Mouse (Mus musculus) liver, embryonic 11.5 days (tissue): ENCODE data around the gene Ece1. TPM values are rescaled to one million over a fixed set of nuclear protein-coding genes. Genes with fewer than 3 reads are reported as not detected.

Experiments
- ATAC-seq: fragments of 200-750 bp; cut with Nextera tagmentation; replicated peaks from 2 replicates; pipeline ENCODE4 v1.8.0; 2017; ENCODE audit warnings: moderate number of reproducible peaks, mild to moderate bottlenecking, moderate TSS enrichment, moderate library complexity; ENCODE audit not compliant: low FRiP score
- DNase-seq: peaks from one replicate; pipeline ENCODE4 v3.0.0-alpha.2; 2017; ENCODE audit warnings: low spot score
- H3K27ac ChIP-seq: fragments of 300-500 bp; sonication (generic); 2 replicates; pipeline ENCODE4 v1.5.1; 2014; ENCODE audit warnings: mild to moderate bottlenecking, low read depth, low read length, control low read depth
- H3K27me3 ChIP-seq: fragments of 300-500 bp; sonication (generic); replicated peaks from 2 replicates; pipeline ENCODE4 v1.6.1; 2014; ENCODE audit warnings: low read length, mixed read lengths; ENCODE audit not compliant: control insufficient read depth, insufficient read depth
- H3K36me3 ChIP-seq: fragments of 300-500 bp; sonication (generic); 2 replicates; pipeline ENCODE4 v1.6.1; 2014; ENCODE audit warnings: mild to moderate bottlenecking, low read length, moderate library complexity, mixed read lengths; ENCODE audit not compliant: control insufficient read depth, insufficient read depth
- H3K4me1 ChIP-seq: fragments of 300-500 bp; sonication (generic); replicated peaks from 2 replicates; pipeline ENCODE4 v1.6.1; 2014; ENCODE audit warnings: low read length, mixed read lengths; ENCODE audit not compliant: control insufficient read depth, insufficient read depth
- H3K4me2 ChIP-seq: fragments of 300-500 bp; sonication (generic); 2 replicates; pipeline ENCODE4 v1.6.1; 2014; ENCODE audit warnings: mild to moderate bottlenecking, control low read depth, moderate library complexity
- H3K4me3 ChIP-seq: fragments of 300-500 bp; sonication (generic); 2 replicates; pipeline ENCODE4 v1.5.1; 2014; ENCODE audit warnings: low read depth, low read length, control low read depth
- H3K9ac ChIP-seq: fragments of 300-500 bp; sonication (generic); 2 replicates; pipeline ENCODE4 v1.6.1; 2014; ENCODE audit warnings: low read depth, low read length, control low read depth
- H3K9me3 ChIP-seq: fragments of 300-500 bp; sonication (generic); 2 replicates; pipeline ENCODE4 v1.6.1; 2016; ENCODE audit warnings: low read length, inconsistent platforms, mixed read lengths; ENCODE audit not compliant: control insufficient read depth
- WGBS: fragments of 180-500 bp; shearing (Covaris S2); extraction: QIAGEN DNeasy Blood & Tissue Kit; methylation state at CpG from one replicate; pipeline ENCODE4 v1.1.7; 2014; 5-methylcytosine and 5-hydroxymethylcytosine counted together
- polyA plus RNA-seq: library from polyadenylated mRNA; unstranded; fragments of >200 nt; fragmentation: Nextera tagmentation; extraction: Ambion mirVana; gene quantifications from 2 replicates; pipeline ENCODE4 v1.2.1, GENCODE M21; 2014

Ece1 gene
- polyA plus RNA-seq, 1 experiment from 2014 or later: 51.9 TPM

- H3K27me3 ChIP-seq: 0 out of 2 replicates have a peak, but pooled peaks cover 2% of the 10 kb centered on the region
- H3K27ac ChIP-seq: peak overlapping the region; percentile 30; the same call in 1 of the 2 replicates
- no peak overlapping the region for H3K9ac ChIP-seq
- 40% methylated on average over 8 of the region's 8 CpGs for WGBS
- ATAC-seq (no peak), DNase-seq (no peak)
- no peaks in the 10 kb centered on the region for H3K9me3 ChIP-seq
- H3K4me2 ChIP-seq: no peak overlapping the region
- peaks cover 6% of the 10 kb centered on the region; the same call in 1 of the 2 replicates for H3K4me1 ChIP-seq
- H3K36me3 ChIP-seq: no peaks in the 10 kb centered on the region
- H3K4me3 ChIP-seq: no peak overlapping the region
These were observed 35.2 kb downstream of the Ece1 start for GRCm38 (mm10) chr4:137897298-137897612.

GRCm38 (mm10) chr4:137898490-137898889, 36.5 kb downstream of the Ece1 start:
- H3K9me3 ChIP-seq: no peaks in the 10 kb centered on the region
- H3K36me3 ChIP-seq: no peaks in the 10 kb centered on the region
- H3K4me1 ChIP-seq: no peaks in the 10 kb centered on the region; the same call in 1 of the 2 replicates
- H3K4me3 ChIP-seq: no peak overlapping the region
- no peak overlapping the region for H3K27ac ChIP-seq
- no peak overlapping the region for H3K4me2 ChIP-seq
- 75% methylated on average over 7 of the region's 7 CpGs for WGBS
- H3K9ac ChIP-seq: no peak overlapping the region
- no peak for DNase-seq
- ATAC-seq: no peak
- H3K27me3 ChIP-seq: 0 out of 2 replicates have a peak, but pooled peaks cover 2% of the 10 kb centered on the region

GRCm38 (mm10) chr4:137902268-137902667, 40.2 kb downstream of the Ece1 start:
- Histone ChIP-seq H3K27ac (no peak overlapping the region), H3K9ac (no peak overlapping the region), H3K4me2 (no peak overlapping the region), H3K36me3 (no peaks in the 10 kb centered on the region), H3K4me3 (no peak overlapping the region), H3K9me3 (no peaks in the 10 kb centered on the region), H3K27me3 (0 out of 2 replicates have a peak, but pooled peaks cover 2% of the 10 kb centered on the region), H3K4me1 (no peaks in the 10 kb centered on the region)
- no peak for ATAC-seq
- DNase-seq: no peak
- WGBS: 84% methylated on average over 13 of the region's 13 CpGs

- DNase-seq (no peak), ATAC-seq (no peak)
- Histone ChIP-seq H3K27me3 (0 out of 2 replicates have a peak, but pooled peaks cover 2% of the 10 kb centered on the region), H3K4me1 (no peaks in the 10 kb centered on the region), H3K4me2 (no peak overlapping the region), H3K9me3 (no peaks in the 10 kb centered on the region), H3K4me3 (no peak overlapping the region), H3K9ac (no peak overlapping the region), H3K27ac (no peak overlapping the region), H3K36me3 (no peaks in the 10 kb centered on the region)
- 31% methylated on average over 7 of the region's 7 CpGs for WGBS
These were observed 40.8 kb downstream of the Ece1 start for GRCm38 (mm10) chr4:137902873-137903272.

- no peaks in the 10 kb centered on the region for H3K9me3 ChIP-seq
- H3K27me3 ChIP-seq: no peaks in the 10 kb centered on the region
- WGBS: 71% methylated on average over 13 of the region's 13 CpGs
- H3K4me3 ChIP-seq: no peak overlapping the region
- no peak for ATAC-seq
- H3K36me3 ChIP-seq: no peaks in the 10 kb centered on the region
- no peak overlapping the region for H3K4me2 ChIP-seq
- DNase-seq: no peak
- H3K27ac ChIP-seq: no peak overlapping the region
- peaks cover 5% of the 10 kb centered on the region; the same call in 1 of the 2 replicates for H3K4me1 ChIP-seq
- no peak overlapping the region for H3K9ac ChIP-seq
These were observed 43.0 kb downstream of the Ece1 start for GRCm38 (mm10) chr4:137904956-137905551.

GRCm38 (mm10) chr4:137907979-137908378, 45.9 kb downstream of the Ece1 start:
- H3K36me3 ChIP-seq: no peaks in the 10 kb centered on the region
- ATAC-seq: no peak
- H3K4me3 ChIP-seq: no peak overlapping the region
- no peak overlapping the region for H3K27ac ChIP-seq
- H3K9ac ChIP-seq: no peak overlapping the region
- peaks cover 8% of the 10 kb centered on the region for H3K4me1 ChIP-seq
- WGBS: 70% methylated on average over 13 of the region's 13 CpGs
- H3K27me3 ChIP-seq: no peaks in the 10 kb centered on the region
- no peak overlapping the region for H3K4me2 ChIP-seq
- DNase-seq: no peak
- no peaks in the 10 kb centered on the region for H3K9me3 ChIP-seq

GRCm38 (mm10) chr4:137908489-137908888, 46.5 kb downstream of the Ece1 start:
- ATAC-seq: no peak
- H3K36me3 ChIP-seq: no peaks in the 10 kb centered on the region
- H3K4me3 ChIP-seq: no peak overlapping the region
- no peak overlapping the region for H3K4me2 ChIP-seq
- H3K4me1 ChIP-seq: peaks cover 13% of the 10 kb centered on the region
- H3K27ac ChIP-seq: no peak overlapping the region
- DNase-seq: no peak
- H3K27me3 ChIP-seq: no peaks in the 10 kb centered on the region
- H3K9me3 ChIP-seq: no peaks in the 10 kb centered on the region
- H3K9ac ChIP-seq: no peak overlapping the region
- WGBS: 84% methylated on average over 7 of the region's 7 CpGs

GRCm38 (mm10) chr4:137908915-137909314, 46.9 kb downstream of the Ece1 start:
- Histone ChIP-seq H3K36me3 (no peaks in the 10 kb centered on the region), H3K9ac (no peak overlapping the region), H3K27ac (no peak overlapping the region), H3K4me2 (no peak overlapping the region), H3K4me1 (peaks cover 18% of the 10 kb centered on the region), H3K27me3 (no peaks in the 10 kb centered on the region), H3K4me3 (no peak overlapping the region), H3K9me3 (no peaks in the 10 kb centered on the region)
- DNase-seq: no peak
- no peak for ATAC-seq
- 62% methylated on average over 4 of the region's 4 CpGs for WGBS

GRCm38 (mm10) chr4:137909471-137909870, 47.4 kb downstream of the Ece1 start:
- peaks cover 23% of the 10 kb centered on the region for H3K4me1 ChIP-seq
- H3K4me3 ChIP-seq: no peak overlapping the region
- H3K9ac ChIP-seq: no peak overlapping the region
- no peak overlapping the region for H3K27ac ChIP-seq
- ATAC-seq (no peak), DNase-seq (no peak)
- WGBS: 28% methylated on average over 4 of the region's 4 CpGs
- no peaks in the 10 kb centered on the region for H3K36me3 ChIP-seq
- no peaks in the 10 kb centered on the region for H3K9me3 ChIP-seq
- no peak overlapping the region for H3K4me2 ChIP-seq
- no peaks in the 10 kb centered on the region for H3K27me3 ChIP-seq
